Mouse (Mus musculus): ENCODE data around the gene S100a5.

The S100a5 gene

GRCm38 (mm10) chr3:90600036-90600435 is 8.3 kb upstream of the S100a5 start:
- DNase-seq (ENCODE audit: low spot score in 2 of 2), result no peak

GRCm38 (mm10) chr3:90600458-90601195 is 7.7 kb upstream of the S100a5 start:
- no peak for DNase-seq (ENCODE audit: low spot score in 2 of 2)

- DNase-seq (ENCODE audit: low spot score in 2 of 2), result no peak
These were observed 6.7 kb upstream of the S100a5 start, which contains the start of gene Gm42674 for GRCm38 (mm10) chr3:90601486-90602110. Gm42674 (plus strand) TSS chr3:90601904.

DNA sequence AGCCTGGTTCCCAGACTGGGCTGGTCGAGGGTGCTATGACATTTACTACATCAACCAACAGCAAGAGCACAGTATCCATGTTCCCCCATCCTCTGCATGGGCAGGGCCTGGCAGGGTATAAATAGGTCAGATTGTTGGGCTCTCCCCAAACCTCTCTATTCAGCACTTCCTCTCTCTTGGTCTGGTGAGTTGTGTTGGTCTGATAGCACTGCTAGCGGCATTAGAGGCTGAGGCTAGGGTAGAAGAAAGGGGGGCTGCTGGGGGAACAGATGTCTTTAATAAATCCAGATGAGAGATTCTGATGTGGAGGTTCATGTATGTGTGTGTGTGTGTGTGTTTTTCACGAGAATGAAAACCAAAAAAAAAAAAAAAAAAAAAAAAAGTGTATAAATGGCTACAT is 4.7 kb upstream of the S100a5 start, which contains the start of gene S100a4:
TSS of gene S100a4 (plus strand) at position 149 of the 400 bp plus-strand sequence.
- DNase-seq (ENCODE audit: low spot score in 2 of 2), result no peak

DNA sequence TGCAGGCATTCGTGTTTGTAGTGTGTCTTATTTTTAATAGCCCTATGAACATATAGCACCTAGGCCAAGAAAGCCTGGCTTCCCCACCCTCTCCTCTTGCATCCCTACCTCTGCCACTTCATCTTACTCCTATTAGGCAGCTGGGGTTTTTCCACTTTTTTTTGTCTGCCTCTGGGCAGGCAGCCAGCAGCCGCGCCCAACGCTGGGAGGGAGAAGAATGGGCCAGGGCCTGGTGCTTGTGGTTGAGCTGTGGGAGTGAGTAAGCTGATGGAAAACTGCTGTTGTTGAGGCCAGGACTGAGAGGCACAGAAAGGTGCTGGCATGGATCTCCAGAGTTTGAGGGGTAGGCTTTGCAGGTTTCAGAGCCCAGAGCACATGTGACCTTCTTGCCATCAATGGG is 3.9 kb upstream of the S100a5 start:
- DNase-seq (ENCODE audit: low spot score in 2 of 2), result no peak

- no peak for DNase-seq (ENCODE audit: low spot score in 2 of 2)
These were observed 3.3 kb upstream of the S100a5 start for GRCm38 (mm10) chr3:90605049-90605448.

DNA sequence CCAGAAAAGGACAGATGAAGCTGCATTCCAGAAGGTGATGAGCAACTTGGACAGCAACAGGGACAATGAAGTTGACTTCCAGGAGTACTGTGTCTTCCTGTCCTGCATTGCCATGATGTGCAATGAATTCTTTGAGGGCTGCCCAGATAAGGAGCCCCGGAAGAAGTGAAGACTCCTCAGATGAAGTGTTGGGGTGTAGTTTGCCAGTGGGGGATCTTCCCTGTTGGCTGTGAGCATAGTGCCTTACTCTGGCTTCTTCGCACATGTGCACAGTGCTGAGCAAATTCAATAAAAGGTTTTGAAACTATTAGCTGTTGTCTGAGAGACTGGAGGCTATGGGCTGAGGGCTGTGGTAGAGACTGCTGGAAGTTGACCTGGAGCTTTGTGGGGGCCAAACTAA is 2.6 kb upstream of the S100a5 start:
- DNase-seq (ENCODE audit: low spot score in 2 of 2), result no peak

- DNase-seq (ENCODE audit: low spot score in 2 of 2), result no peak
These were observed 2.1 kb upstream of the S100a5 start for GRCm38 (mm10) chr3:90606185-90606584.

GRCm38 (mm10) chr3:90607361-90607760 is 962 bp upstream of the S100a5 start:
- no peak for DNase-seq (ENCODE audit: low spot score in 2 of 2)

- DNase-seq (ENCODE audit: low spot score in 2 of 2), result no peak
These were observed 779 bp downstream of the S100a5 start for GRCm38 (mm10) chr3:90609102-90609501.

- no peak for DNase-seq (ENCODE audit: low spot score in 2 of 2)
These were observed 3.2 kb downstream of the S100a5 start for GRCm38 (mm10) chr3:90611494-90611893.

DNA sequence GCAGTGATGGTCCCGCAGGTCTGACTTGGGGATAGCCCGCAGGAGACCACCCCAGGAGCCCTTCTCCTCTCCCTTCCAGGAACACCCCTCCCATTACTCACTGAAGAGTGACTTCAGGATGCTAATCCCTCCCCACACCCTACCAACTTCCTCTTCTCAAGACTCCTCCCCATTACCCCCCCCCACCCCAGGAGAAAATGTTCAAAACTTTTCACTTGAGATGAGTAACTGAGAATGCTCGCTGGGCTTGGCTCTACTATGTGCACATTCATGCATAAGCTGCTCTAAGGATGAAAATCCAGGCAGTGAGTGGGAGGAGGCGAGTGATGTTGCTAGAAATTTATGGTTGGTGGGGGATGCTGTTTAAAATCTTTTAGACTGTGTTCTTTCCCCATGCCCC is 3.7 kb downstream of the S100a5 start:
- DNase-seq (ENCODE audit: low spot score in 2 of 2), result no peak

GRCm38 (mm10) chr3:90612728-90613291 is 4.5 kb downstream of the S100a5 start, which contains the start of gene S100a6:
S100a6 (plus strand) TSS chr3:90612882.
- DNase-seq (ENCODE audit: low spot score in 2 of 2), result peak; percentile 76 to 83

DNA sequence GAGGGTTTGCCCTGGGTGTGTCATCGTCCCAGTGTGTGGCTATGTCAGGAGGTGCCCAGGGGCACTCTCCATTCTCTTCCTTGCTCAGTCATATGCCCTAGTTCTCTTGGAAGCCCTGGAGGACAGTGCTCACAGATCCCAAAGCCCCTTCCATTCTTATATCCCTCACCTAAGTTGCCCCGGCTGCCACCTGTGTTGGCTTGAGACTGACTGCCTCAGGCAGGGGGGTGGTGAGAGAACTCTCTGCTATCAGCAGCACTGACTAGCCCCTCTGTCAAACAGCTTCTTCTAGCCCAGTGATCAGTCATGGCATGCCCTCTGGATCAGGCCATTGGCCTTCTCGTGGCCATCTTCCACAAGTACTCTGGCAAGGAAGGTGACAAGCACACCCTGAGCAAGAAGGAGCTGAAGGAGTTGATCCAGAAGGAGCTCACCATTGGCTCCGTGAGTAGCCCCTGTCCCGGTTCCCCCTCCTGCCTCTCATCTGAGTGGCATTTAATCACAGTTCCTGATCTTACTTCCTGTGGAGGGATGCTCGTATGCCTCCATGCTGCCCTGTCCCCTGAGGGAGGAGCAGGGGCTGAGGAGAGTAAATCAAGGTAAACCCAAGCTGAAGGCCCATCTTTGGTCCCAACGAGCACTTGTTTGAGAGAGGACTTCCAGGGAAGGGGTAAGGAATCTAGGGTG is 5.3 kb downstream of the S100a5 start:
- DNase-seq (ENCODE audit: low spot score in 2 of 2), result no peak

DNA sequence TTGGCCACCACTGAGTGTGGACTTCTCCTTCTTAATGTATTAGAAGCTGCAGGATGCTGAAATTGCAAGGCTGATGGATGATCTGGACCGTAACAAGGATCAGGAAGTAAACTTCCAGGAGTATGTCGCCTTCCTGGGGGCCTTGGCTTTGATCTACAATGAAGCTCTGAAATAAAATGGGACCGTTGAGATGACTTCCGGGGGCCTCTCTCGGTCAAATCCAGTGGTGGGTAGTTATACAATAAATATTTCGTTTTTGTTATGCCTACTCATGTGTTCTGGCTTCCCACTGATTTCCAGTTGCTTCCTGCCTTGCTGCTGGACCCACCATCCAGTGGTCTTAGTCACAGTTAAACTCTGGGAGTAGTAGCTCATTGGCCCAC is 5.8 kb downstream of the S100a5 start:
- DNase-seq (ENCODE audit: low spot score in 2 of 2), result no peak

DNA sequence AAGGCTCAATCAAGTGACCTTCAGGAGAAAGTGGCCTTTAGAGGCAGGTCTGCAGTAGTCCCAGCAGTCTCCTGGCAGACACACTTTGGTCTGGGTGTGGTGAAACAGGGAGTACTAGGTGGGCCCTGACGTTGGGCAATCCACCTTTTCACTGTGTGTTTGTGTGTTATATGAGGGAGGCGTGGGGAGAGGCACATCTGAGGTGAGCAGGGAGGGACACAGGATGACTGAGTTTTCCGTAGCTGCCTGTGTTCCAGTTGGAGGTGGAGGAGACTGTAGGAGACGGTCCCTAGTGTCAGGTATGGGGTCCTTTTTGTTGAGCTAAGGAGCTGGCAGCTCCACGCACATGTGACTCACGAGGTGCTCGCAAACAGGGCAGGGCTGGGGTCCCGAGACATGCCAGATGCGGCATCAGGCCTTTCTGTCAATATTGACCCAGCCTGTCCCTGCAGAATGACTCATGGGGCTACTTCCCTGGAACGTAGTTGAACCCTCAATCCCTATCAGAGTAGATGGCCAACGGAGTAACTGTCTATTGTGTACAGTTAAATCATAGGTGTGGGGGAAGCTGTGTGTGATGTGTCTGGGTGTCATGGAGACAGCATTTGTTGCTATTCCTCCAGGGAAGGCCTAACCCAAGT is 6.4 kb downstream of the S100a5 start:
- no peak for DNase-seq (ENCODE audit: low spot score in 2 of 2)

GRCm38 (mm10) chr3:90615415-90615814 is 7.1 kb downstream of the S100a5 start:
- DNase-seq (ENCODE audit: low spot score in 2 of 2), result peak; percentile 76 to 82

GRCm38 (mm10) chr3:90615911-90616310 is 7.6 kb downstream of the S100a5 start:
- DNase-seq (ENCODE audit: low spot score in 2 of 2), result no peak

GRCm38 (mm10) chr3:90617586-90617985 is 9.3 kb downstream of the S100a5 start:
- no peak for DNase-seq (ENCODE audit: low spot score in 2 of 2)

DNA sequence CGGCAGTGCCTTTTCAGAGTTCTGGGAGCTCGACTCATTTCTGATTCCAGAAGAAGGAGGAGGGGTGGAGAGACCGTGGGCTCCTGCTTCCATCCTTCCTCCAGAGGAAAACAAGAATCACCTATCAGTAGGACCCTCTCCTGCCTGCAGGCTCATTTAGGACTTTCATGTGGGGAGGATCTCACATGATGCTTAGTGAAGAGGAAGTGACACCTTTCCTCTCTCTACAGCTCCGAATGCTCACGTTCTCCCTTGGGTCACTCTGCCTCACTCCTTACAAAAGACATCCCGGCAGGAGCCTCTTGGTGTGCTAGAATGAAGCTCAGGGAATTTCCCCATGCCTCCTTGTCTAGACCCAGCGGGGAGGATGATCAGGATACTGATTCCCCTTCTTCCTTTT is 13.2 kb downstream of the S100a5 start:
- DNase-seq (ENCODE audit: low spot score in 2 of 2), result no peak

DNA sequence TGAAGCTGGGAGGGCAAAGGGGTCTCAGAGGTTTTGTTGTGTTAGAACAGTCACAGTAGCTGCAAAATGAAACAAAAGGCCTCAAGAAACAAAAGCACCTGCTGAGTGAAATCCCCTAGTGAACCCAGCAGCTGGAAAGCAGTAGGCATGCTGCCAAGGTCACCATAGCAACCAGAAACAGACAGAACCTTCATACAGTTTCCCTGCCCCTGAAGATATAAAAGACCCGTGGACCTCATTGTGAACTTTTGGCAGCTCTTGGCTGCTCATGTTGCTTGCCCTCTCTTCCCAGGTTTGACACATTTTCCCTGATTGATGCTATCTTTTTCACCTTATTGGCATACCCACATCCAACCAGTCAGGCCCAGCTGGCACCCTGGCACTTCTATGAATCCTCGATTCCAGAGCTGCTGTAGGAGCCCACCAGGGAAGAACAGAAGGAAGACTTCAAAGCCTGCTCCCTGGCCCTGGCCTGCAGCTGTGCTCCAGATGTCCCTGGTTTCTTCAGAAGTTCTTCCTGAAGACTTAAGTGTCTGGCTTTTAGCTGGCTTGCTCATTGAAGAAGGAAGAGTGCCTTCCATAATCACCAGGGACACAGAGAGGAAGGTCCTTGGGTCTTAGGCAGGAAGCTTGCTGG is 15.2 kb downstream of the S100a5 start:
- peak in 1 of 2 experiments; percentile 43 for DNase-seq (ENCODE audit: low spot score in 2 of 2)

Data from thymus, postnatal 10 days (tissue).